Mouse (Mus musculus) midbrain, embryonic 12.5 days (tissue): ENCODE measurements around the gene Skap1. TPM values are rescaled to one million over a fixed set of nuclear protein-coding genes. Genes with fewer than 3 reads are reported as not detected.

Experiments
- ATAC-seq: fragments of 200-750 bp; cut with Nextera tagmentation; 2 replicates; pipeline ENCODE4 v1.8.0; 2017; ENCODE audit warnings: low read depth, moderate TSS enrichment, moderate library complexity; ENCODE audit not compliant: low FRiP score
- H3K27ac ChIP-seq: fragments of 300-500 bp; sonication (generic); replicated peaks from 2 replicates; pipeline ENCODE4 v1.5.1; 2016; ENCODE audit warnings: mild to moderate bottlenecking
- H3K27me3 ChIP-seq: fragments of 300-500 bp; sonication (generic); 2 replicates; pipeline ENCODE4 v1.6.1; 2016; ENCODE audit warnings: mild to moderate bottlenecking
- H3K36me3 ChIP-seq: fragments of 300-500 bp; sonication (generic); 2 replicates; pipeline ENCODE4 v1.6.1; 2016
- H3K4me1 ChIP-seq: fragments of 300-500 bp; sonication (generic); 2 replicates; pipeline ENCODE4 v1.6.1; 2016
- H3K4me2 ChIP-seq: fragments of 300-500 bp; sonication (generic); replicated peaks from 2 replicates; pipeline ENCODE4 v1.6.1; 2016; ENCODE audit warnings: mild to moderate bottlenecking, moderate library complexity
- H3K4me3 ChIP-seq: fragments of 300-500 bp; sonication (generic); 2 replicates; pipeline ENCODE4 v1.5.1; 2016; ENCODE audit warnings: mild to moderate bottlenecking
- H3K9ac ChIP-seq: fragments of 300-500 bp; sonication (generic); replicated peaks from 2 replicates; pipeline ENCODE4 v1.6.1; 2016; ENCODE audit warnings: mild to moderate bottlenecking, moderate library complexity
- H3K9me3 ChIP-seq: fragments of 300-500 bp; sonication (generic); 2 replicates; pipeline ENCODE4 v1.6.1; 2016; ENCODE audit warnings: mild to moderate bottlenecking
- WGBS: fragments of 180-500 bp; shearing (Covaris S2); methylation state at CpG from one replicate; pipeline ENCODE4 v1.1.7; 2016; 5-methylcytosine and 5-hydroxymethylcytosine counted together
- polyA plus RNA-seq: library from polyadenylated mRNA; unstranded; fragments of >200 nt; fragmentation: Nextera tagmentation; extraction: Ambion mirVana; gene quantifications from 2 replicates; pipeline ENCODE4 v1.2.1, GENCODE M21; 2016

The Skap1 gene
- polyA plus RNA-seq, 1 experiment from 2014 or later = 1.7 TPM

GRCm38 (mm10) chr11:96685381-96685780 is 221.0 kb downstream of the Skap1 start:
- Histone ChIP-seq H3K9ac (no peak overlapping the region), H3K27ac (no peak overlapping the region), H3K9me3 (no peaks in the 10 kb centered on the region), H3K4me3 (no peak overlapping the region), H3K36me3 (no peaks in the 10 kb centered on the region), H3K27me3 (no peaks in the 10 kb centered on the region; the same call in 1 of the 2 replicates), H3K4me2 (no peak overlapping the region), H3K4me1 (no peaks in the 10 kb centered on the region)
- WGBS = 79% methylated on average over 2 of the region's 2 CpGs
- ATAC-seq = no peak

- Histone ChIP-seq H3K4me2 (no peak overlapping the region), H3K9me3 (no peaks in the 10 kb centered on the region), H3K4me3 (no peak overlapping the region), H3K27ac (no peak overlapping the region), H3K36me3 (no peaks in the 10 kb centered on the region), H3K4me1 (no peaks in the 10 kb centered on the region), H3K9ac (no peak overlapping the region), H3K27me3 (no peaks in the 10 kb centered on the region; the same call in 1 of the 2 replicates)
- WGBS = 81% methylated on average over 16 of the region's 16 CpGs
- no peak for ATAC-seq
Measured at GRCm38 (mm10) chr11:96686713-96687280, 222.4 kb downstream of the Skap1 start.

GRCm38 (mm10) chr11:96692250-96692649 is 227.9 kb downstream of the Skap1 start:
- H3K4me3 ChIP-seq = no peak overlapping the region
- H3K27ac ChIP-seq = no peak overlapping the region
- ATAC-seq = no peak
- H3K27me3 ChIP-seq = no peaks in the 10 kb centered on the region; the same call in 1 of the 2 replicates
- H3K9ac ChIP-seq = no peak overlapping the region
- no peak overlapping the region for H3K4me2 ChIP-seq
- H3K36me3 ChIP-seq = no peaks in the 10 kb centered on the region
- H3K9me3 ChIP-seq = no peaks in the 10 kb centered on the region
- H3K4me1 ChIP-seq = peaks cover 23% of the 10 kb centered on the region
- 84% methylated on average over 5 of the region's 5 CpGs for WGBS

- no peak overlapping the region for H3K27ac ChIP-seq
- 96% methylated on average over 11 of the region's 11 CpGs for WGBS
- no peaks in the 10 kb centered on the region; the same call in 1 of the 2 replicates for H3K27me3 ChIP-seq
- H3K4me3 ChIP-seq = no peak overlapping the region
- no peak for ATAC-seq
- no peak overlapping the region for H3K4me2 ChIP-seq
- no peaks in the 10 kb centered on the region for H3K9me3 ChIP-seq
- H3K4me1 ChIP-seq = peaks cover 23% of the 10 kb centered on the region
- H3K9ac ChIP-seq = no peak overlapping the region
- no peaks in the 10 kb centered on the region for H3K36me3 ChIP-seq
Measured at GRCm38 (mm10) chr11:96693360-96693759, 229.0 kb downstream of the Skap1 start.

GRCm38 (mm10) chr11:96694774-96695173 is 230.4 kb downstream of the Skap1 start:
- Histone ChIP-seq H3K4me2 (peak overlapping the region; percentile 2), H3K9ac (no peak overlapping the region), H3K9me3 (no peaks in the 10 kb centered on the region), H3K4me3 (no peak overlapping the region), H3K36me3 (no peaks in the 10 kb centered on the region), H3K27ac (no peak overlapping the region), H3K27me3 (no peaks in the 10 kb centered on the region; the same call in 1 of the 2 replicates), H3K4me1 (peaks cover 23% of the 10 kb centered on the region)
- no peak for ATAC-seq
- WGBS = 44% methylated on average over 12 of the region's 12 CpGs

GRCm38 (mm10) chr11:96696168-96696727 is 231.9 kb downstream of the Skap1 start:
- 36% methylated on average over 15 of the region's 15 CpGs for WGBS
- Histone ChIP-seq H3K27ac (peak overlapping the region; percentile 49; the same call in 1 of the 2 replicates), H3K36me3 (no peaks in the 10 kb centered on the region), H3K4me3 (no peak overlapping the region), H3K27me3 (no peaks in the 10 kb centered on the region), H3K9me3 (no peaks in the 10 kb centered on the region), H3K4me2 (peak overlapping the region; percentile 19; the same call in 1 of the 2 replicates), H3K9ac (no peak overlapping the region), H3K4me1 (peaks cover 23% of the 10 kb centered on the region)
- ATAC-seq = no peak

GRCm38 (mm10) chr11:96696842-96697455 is 232.6 kb downstream of the Skap1 start:
- no peak for ATAC-seq
- Histone ChIP-seq H3K4me3 (no peak overlapping the region), H3K9ac (no peak overlapping the region), H3K4me2 (no peak overlapping the region; the same call in 1 of the 2 replicates), H3K4me1 (peaks cover 23% of the 10 kb centered on the region), H3K9me3 (no peaks in the 10 kb centered on the region), H3K27me3 (no peaks in the 10 kb centered on the region), H3K36me3 (no peaks in the 10 kb centered on the region), H3K27ac (0 out of 2 replicates have a peak overlapping the region, but pooled peaks have one; percentile 20)
- WGBS = 20% methylated on average over 7 of the region's 7 CpGs

- WGBS = 82% methylated on average over 4 of the region's 4 CpGs
- no peak overlapping the region for H3K4me2 ChIP-seq
- no peaks in the 10 kb centered on the region for H3K36me3 ChIP-seq
- H3K9ac ChIP-seq = no peak overlapping the region
- H3K9me3 ChIP-seq = no peaks in the 10 kb centered on the region
- H3K27me3 ChIP-seq = no peaks in the 10 kb centered on the region; the same call in 1 of the 2 replicates
- no peak for ATAC-seq
- no peak overlapping the region for H3K4me3 ChIP-seq
- no peak overlapping the region for H3K27ac ChIP-seq
- H3K4me1 ChIP-seq = peaks cover 23% of the 10 kb centered on the region
Measured at GRCm38 (mm10) chr11:96697467-96697866, 233.1 kb downstream of the Skap1 start.

- Histone ChIP-seq H3K27me3 (no peaks in the 10 kb centered on the region; the same call in 1 of the 2 replicates), H3K4me2 (no peak overlapping the region), H3K4me1 (no peaks in the 10 kb centered on the region), H3K9ac (no peak overlapping the region), H3K27ac (no peak overlapping the region), H3K9me3 (no peaks in the 10 kb centered on the region), H3K36me3 (no peaks in the 10 kb centered on the region), H3K4me3 (no peak overlapping the region)
- WGBS = 83% methylated on average over 8 of the region's 8 CpGs
- no peak for ATAC-seq
Measured at GRCm38 (mm10) chr11:96703813-96704212, 239.4 kb downstream of the Skap1 start.

- ATAC-seq = no peak
- 66% methylated on average over 5 of the region's 5 CpGs for WGBS
- Histone ChIP-seq H3K27ac (no peak overlapping the region), H3K27me3 (no peaks in the 10 kb centered on the region), H3K9me3 (no peaks in the 10 kb centered on the region), H3K4me3 (no peak overlapping the region), H3K4me1 (peaks cover 10% of the 10 kb centered on the region), H3K9ac (no peak overlapping the region), H3K4me2 (no peak overlapping the region), H3K36me3 (no peaks in the 10 kb centered on the region)
Measured at GRCm38 (mm10) chr11:96711268-96711667, 246.9 kb downstream of the Skap1 start.

GRCm38 (mm10) chr11:96711670-96712069 is 247.3 kb downstream of the Skap1 start:
- Histone ChIP-seq H3K4me1 (peaks cover 10% of the 10 kb centered on the region), H3K27me3 (no peaks in the 10 kb centered on the region), H3K36me3 (no peaks in the 10 kb centered on the region), H3K9ac (no peak overlapping the region), H3K9me3 (no peaks in the 10 kb centered on the region), H3K27ac (no peak overlapping the region), H3K4me3 (no peak overlapping the region), H3K4me2 (no peak overlapping the region)
- 92% methylated on average over 7 of the region's 7 CpGs for WGBS
- no peak for ATAC-seq

- ATAC-seq = no peak; the same call in 1 of the 2 replicates
- Histone ChIP-seq H3K27ac (no peak overlapping the region), H3K4me2 (no peak overlapping the region)
Measured at GRCm38 (mm10) chr11:96713210-96714005, 249.0 kb downstream of the Skap1 start.

More at GRCm38 (mm10) chr11:96713210-96714005, 249.0 kb downstream of the Skap1 start:
- Histone ChIP-seq H3K36me3 (no peaks in the 10 kb centered on the region), H3K9ac (no peak overlapping the region), H3K9me3 (no peaks in the 10 kb centered on the region), H3K4me1 (peaks cover 13% of the 10 kb centered on the region), H3K4me3 (no peak overlapping the region), H3K27me3 (no peaks in the 10 kb centered on the region)
- WGBS = 50% methylated on average over 18 of the region's 18 CpGs
